Comparison of ENCODE assay signal across 9 mouse cellular contexts in genomic region chr1:187609021-187609852, GRCm38 (mm10). TPM values are rescaled to one million over a fixed set of nuclear protein-coding genes. Genes with fewer than 3 reads are reported as not detected.
DNase-seq lines count a peak whose midpoint lies in the region; ATAC-seq and TF ChIP-seq lines count a peak whose summit lies in the region.
"Had no signal": no experiment of that assay in that cellular context is flagged by ENCODE, and none has a peak within 500 bp of the region (broad histone marks: within the 10 kb centered on the region; RNA-seq: fewer than 3 reads in every experiment).

No protein-coding gene starts in this region.

- no peak for TF ChIP-seq EP300 in liver, postnatal 0 days (IDR thresholded peaks at IDR 0.05; ENCODE audit: low read depth)

- H3K4me3 ChIP-seq in liver, postnatal 0 days (ENCODE audit: low read depth, low read length), result peak overlapping the region; percentile 48
- H3K4me3 ChIP-seq in stomach, embryonic 16.5 days (replicated peaks; ENCODE audit: low read length), result peak overlapping the region; percentile 55

- no peak for TF ChIP-seq CTCF in liver, postnatal 0 days (IDR thresholded peaks at IDR 0.05; ENCODE audit: low read depth)

- H3K36me3 ChIP-seq in liver, postnatal 0 days (replicated peaks; ENCODE audit: insufficient read depth, low read length), result no peaks in the 10 kb centered on the region
- H3K36me3 ChIP-seq in stomach, embryonic 16.5 days (ENCODE audit: control insufficient read depth, insufficient read depth, low read length), result no peaks in the 10 kb centered on the region

- WGBS in liver, postnatal 0 days (ENCODE audit: insufficient replicate concordance), result 2% methylated on average over 71 of the region's 72 CpGs
- WGBS in stomach, embryonic 16.5 days, result under 1% methylated on average over 72 of the region's 72 CpGs

- H3K27me3 ChIP-seq in liver, postnatal 0 days (ENCODE audit: insufficient read depth, low read length), result peaks cover 69% of the 10 kb centered on the region
- peaks cover 62% of the 10 kb centered on the region for H3K27me3 ChIP-seq in stomach, embryonic 16.5 days (ENCODE audit: control insufficient read depth, insufficient read depth, low read length)

- peak overlapping the region; percentile 75 for H3K4me2 ChIP-seq in liver, postnatal 0 days (ENCODE audit: low read depth, low read length)
- peak overlapping the region; percentile 93 for H3K4me2 ChIP-seq in stomach, embryonic 16.5 days (ENCODE audit: low read depth, low read length)

- no peaks in the 10 kb centered on the region for H3K9me3 ChIP-seq in liver, postnatal 0 days (ENCODE audit: low read length)
- no peaks in the 10 kb centered on the region for H3K9me3 ChIP-seq in stomach, embryonic 16.5 days (replicated peaks; ENCODE audit: control insufficient read depth, low read length)

- peaks cover 3% of the 10 kb centered on the region for H3K4me1 ChIP-seq in liver, postnatal 0 days (ENCODE audit: insufficient read depth)
- H3K4me1 ChIP-seq in stomach, embryonic 16.5 days (ENCODE audit: control insufficient read depth, insufficient read depth, low read length), result peaks cover 21% of the 10 kb centered on the region

- peak; percentile 60 to 64 for DNase-seq in cerebellum, postnatal 10 days
- DNase-seq in cerebellum, adult 9-11 months, result no peak
- DNase-seq in brain, adult 2 months (ENCODE audit: low read depth, low spot score), result peak; percentile 24
- peak; percentile 25 for DNase-seq in gastrocnemius, postnatal 14 days
- DNase-seq in kidney, adult 11 months, result peak; percentile 69
- DNase-seq in liver, postnatal 0 days, result peak; percentile 41
- no peak for DNase-seq in adipocyte (ENCODE audit: low spot score)

- ATAC-seq in liver, postnatal 0 days, result peak; percentile 59
- ATAC-seq in stomach, embryonic 16.5 days (ENCODE audit: insufficient read depth, low FRiP score), result no peak

- H3K9ac ChIP-seq in liver, postnatal 0 days (replicated peaks), result 0 out of 2 replicates have a peak overlapping the region, but pooled peaks have one; percentile 6
- peak overlapping the region; percentile 60 for H3K9ac ChIP-seq in stomach, embryonic 16.5 days (ENCODE audit: low read length)

- H3K27ac ChIP-seq in liver, postnatal 0 days (ENCODE audit: low read depth), result no peak overlapping the region
- no peak overlapping the region for H3K27ac ChIP-seq in stomach, embryonic 16.5 days (ENCODE audit: low read length)

- intact Hi-C loops in gastrocnemius, postnatal 14 days (cut with DNase I; ENCODE audit: low total_unique reads), result no loop called here

RNA-seq across cellular contexts. Expression of gene Esrrg, which starts 0.6 kb away (rescaled TPM):
- total RNA-seq in gastrocnemius, postnatal 14 days (2021), result 10 to 100 TPM; 10.5 to 16.2 TPM
- polyA plus RNA-seq in liver, postnatal 0 days (2015; fragmentation: Nextera tagmentation; extraction: Ambion mirVana), result 0.05 and 0.11 TPM in 2 replicates
- 10.7 and 12.4 TPM in 2 replicates for polyA plus RNA-seq in stomach, embryonic 16.5 days (2015; fragmentation: Nextera tagmentation; extraction: Ambion mirVana)
- polyA plus RNA-seq: C2C12 had no signal

Comparison
In these comparisons a context has a peak if more than half of its experiments do, and no peak if none do; other contexts are left out.
1. DNase-seq: peak in cerebellum, postnatal 10 days (2 of 2), brain, adult 2 months (single experiment), gastrocnemius, postnatal 14 days (single experiment), kidney, adult 11 months (single experiment) and liver, postnatal 0 days (single experiment); none in cerebellum, adult 9-11 months (single experiment) and adipocyte (single experiment).
2. RNA of gene Esrrg, which starts 0.6 kb away (polyA plus RNA-seq): 10.7 to 12.4 TPM in stomach, embryonic 16.5 days; 0.05 to 0.11 TPM in liver, postnatal 0 days; every median in the first group is over 10 times any median in the second.